Mouse (Mus musculus) bone marrow macrophage, adult 2 months (primary cell): ENCODE measurements around the gene Fam72a.

Source experiments
- CTCF ChIP-seq: IDR thresholded peaks from 2 replicates; pipeline ENCODE4 v1.5.1; 2012; ENCODE audit warnings: low read depth, mild to moderate bottlenecking, low read length, moderate library complexity
- POLR2A ChIP-seq: IDR thresholded peaks from 2 replicates; pipeline ENCODE4 v1.6.1; 2012; ENCODE audit warnings: mild to moderate bottlenecking, low read depth, low read length, borderline replicate concordance

- TF ChIP-seq POLR2A (no peak), CTCF (no peak)
Measured at GRCm38 (mm10) chr1:131551956-131552355, 24.3 kb downstream of the Fam72a start.
